Mouse (Mus musculus) B cell, adult 67 days (primary cell): Measurements from ENCODE around the gene Wipi2. TPM values are rescaled to one million over a fixed set of nuclear protein-coding genes. Genes with fewer than 3 reads are reported as not detected.

Source experiments
- total RNA-seq, 2 experiments: library from RNA; stranded (reverse); gene quantifications; 4 replicates each; pipeline ENCODE4 v1.2.4; 2023

Wipi2 gene
- total RNA-seq = 10 to 100 TPM; 72.7 to 72.8 TPM

GRCm38 (mm10) chr5:142627398-142627797, at the start of gene Wipi2:
Wipi2 (plus strand) TSS chr5:142627698.

GRCm38 (mm10) chr5:142608259-142608988, 19.1 kb upstream of the Wipi2 start, which contains the start of gene Mmd2:
Mmd2 (minus strand) TSS chr5:142608800.

GRCm38 (mm10) chr5:142692248-142692647, 64.8 kb downstream of the Wipi2 start, which contains the start of gene Slc29a4:
Slc29a4 (plus strand) TSS chr5:142692512.

Other genes starting within 250 kb of the Wipi2 start
- 10 to 100 TPM; 74.3 to 82.7 TPM for gene Foxk1, start 226.2 kb upstream of the Wipi2 start, total RNA-seq
- gene Ap5z1, start 163.8 kb upstream of the Wipi2 start, total RNA-seq = 10 to 100 TPM; 53.5 to 55.7 TPM
- not detected for gene Papolb, start 97.6 kb upstream of the Wipi2 start, total RNA-seq
- not detected for gene Radil, start 76.6 kb upstream of the Wipi2 start, total RNA-seq
- not detected for gene Mmd2, start 18.9 kb upstream of the Wipi2 start, total RNA-seq
- gene Slc29a4, start 64.8 kb downstream of the Wipi2 start, total RNA-seq = 1 to 10 TPM; 3.6 to 8.4 TPM
- gene Tnrc18, start 190.0 kb downstream of the Wipi2 start, total RNA-seq = 100 to 1,000 TPM; 103 to 112 TPM